Mouse (Mus musculus) erythroblast, embryonic 14.5 days (primary cell): ENCODE data around the gene Eif5a. TPM values are rescaled to one million over a fixed set of nuclear protein-coding genes. Genes with fewer than 3 reads are reported as not detected.
"Not testable (repeated sequence)": the region's sequence is repeated elsewhere in the genome, so short reads cannot be mapped to it uniquely, and the experiment has no call there.

Experiments used
- H3K27me3 ChIP-seq: 2 replicates; pipeline ENCODE4 v1.6.1; 2012; ENCODE audit warnings: inconsistent platforms; ENCODE audit not compliant: control insufficient read depth
- H3K36me3 ChIP-seq: 2 replicates; pipeline ENCODE4 v1.6.1; 2012; ENCODE audit warnings: mild to moderate bottlenecking, inconsistent platforms; ENCODE audit not compliant: control insufficient read depth
- H3K4me1 ChIP-seq: 2 replicates; pipeline ENCODE4 v1.6.1; 2012; ENCODE audit warnings: inconsistent platforms; ENCODE audit not compliant: control insufficient read depth
- H3K4me3 ChIP-seq: replicated peaks from 2 replicates; pipeline ENCODE3; 2012; ENCODE audit warnings: moderate library complexity, mild to moderate bottlenecking, inconsistent platforms
- H3K9me3 ChIP-seq: 2 replicates; pipeline ENCODE4 v1.6.1; 2012; ENCODE audit warnings: low read length, inconsistent platforms, mixed read lengths; ENCODE audit not compliant: control insufficient read depth
- GATA1 ChIP-seq: IDR thresholded peaks from 2 replicates; pipeline ENCODE4 v1.6.1; 2012; ENCODE audit warnings: low read length, inconsistent platforms, mixed read lengths
- TAL1 ChIP-seq: IDR thresholded peaks from 3 replicates; pipeline ENCODE4 v1.6.1; 2012; ENCODE audit warnings: low read length, inconsistent platforms, mixed read lengths
- polyA plus RNA-seq: library from polyadenylated mRNA; stranded (reverse); fragments of >175 nt; gene quantifications from 2 replicates; pipeline ENCODE4 v1.2.3, GENCODE M21; 2012

Eif5a gene
- polyA plus RNA-seq, 1 experiment: 310 TPM

- TF ChIP-seq GATA1: no peak
- no peak for TF ChIP-seq TAL1
- H3K4me1 ChIP-seq: peaks cover 12% of the 10 kb centered on the region
Measured at GRCm38 (mm10) chr11:69929712-69930111, 8.0 kb upstream of the Eif5a start.

GRCm38 (mm10) chr11:69927501-69927900 is 5.7 kb upstream of the Eif5a start:
- H3K9me3 ChIP-seq: no peaks in the 10 kb centered on the region
- peaks cover 3% of the 10 kb centered on the region; the same call in 1 of the 2 replicates for H3K27me3 ChIP-seq
- no peak for TF ChIP-seq TAL1
- TF ChIP-seq GATA1: no peak
- no peaks in the 10 kb centered on the region for H3K36me3 ChIP-seq
- H3K4me1 ChIP-seq: peaks cover 20% of the 10 kb centered on the region
- no peak overlapping the region for H3K4me3 ChIP-seq

More at GRCm38 (mm10) chr11:69929712-69930111, 8.0 kb upstream of the Eif5a start:
- Histone ChIP-seq H3K4me3 (no peak overlapping the region), H3K9me3 (no peaks in the 10 kb centered on the region; the same call in 1 of the 2 replicates), H3K36me3 (no peaks in the 10 kb centered on the region), H3K27me3 (peaks cover 13% of the 10 kb centered on the region)

- Histone ChIP-seq H3K36me3 (peaks cover 22% of the 10 kb centered on the region), H3K9me3 (no peaks in the 10 kb centered on the region), H3K4me3 (peak overlapping the region; percentile 96), H3K4me1 (peaks cover 54% of the 10 kb centered on the region), H3K27me3 (no peaks in the 10 kb centered on the region)
- TF ChIP-seq GATA1 (no peak), TAL1 (no peak)
Measured at GRCm38 (mm10) chr11:69922796-69923195, 1.0 kb upstream of the Eif5a start.

- H3K9me3 ChIP-seq: no peaks in the 10 kb centered on the region
- H3K27me3 ChIP-seq: no peaks in the 10 kb centered on the region
- peaks cover 28% of the 10 kb centered on the region for H3K36me3 ChIP-seq
- TF ChIP-seq GATA1: no peak
- no peak for TF ChIP-seq TAL1
- peak overlapping the region; percentile 96 for H3K4me3 ChIP-seq
- H3K4me1 ChIP-seq: peaks cover 60% of the 10 kb centered on the region
Measured at GRCm38 (mm10) chr11:69922012-69922756, 426 bp upstream of the Eif5a start.

GRCm38 (mm10) chr11:69920266-69921031 is 1.3 kb downstream of the Eif5a start:
- Histone ChIP-seq H3K4me3 (peak overlapping the region; percentile 96), H3K4me1 (peaks cover 78% of the 10 kb centered on the region), H3K36me3 (peaks cover 45% of the 10 kb centered on the region), H3K27me3 (no peaks in the 10 kb centered on the region), H3K9me3 (no peaks in the 10 kb centered on the region)
- TF ChIP-seq TAL1: no peak
- TF ChIP-seq GATA1: no peak

- Histone ChIP-seq H3K36me3 (peaks cover 52% of the 10 kb centered on the region), H3K9me3 (no peaks in the 10 kb centered on the region), H3K27me3 (no peaks in the 10 kb centered on the region), H3K4me1 (peaks cover 84% of the 10 kb centered on the region), H3K4me3 (peak overlapping the region; percentile 96)
- TF ChIP-seq TAL1 (no peak), GATA1 (no peak)
Measured at GRCm38 (mm10) chr11:69919661-69920265, 2.0 kb downstream of the Eif5a start.

GRCm38 (mm10) chr11:69919053-69919452 is 2.7 kb downstream of the Eif5a start:
- H3K4me3 ChIP-seq: peak overlapping the region; percentile 96
- no peaks in the 10 kb centered on the region for H3K9me3 ChIP-seq
- H3K4me1 ChIP-seq: peaks cover 89% of the 10 kb centered on the region
- H3K36me3 ChIP-seq: peaks cover 59% of the 10 kb centered on the region
- no peak for TF ChIP-seq GATA1
- no peak for TF ChIP-seq TAL1
- no peaks in the 10 kb centered on the region for H3K27me3 ChIP-seq

GRCm38 (mm10) chr11:69918118-69918517 is 3.6 kb downstream of the Eif5a start:
- peak overlapping the region; percentile 96 for H3K4me3 ChIP-seq

GRCm38 (mm10) chr11:69917379-69917948 is 4.3 kb downstream of the Eif5a start:
- H3K4me3 ChIP-seq: peak overlapping the region; percentile 43

More at GRCm38 (mm10) chr11:69918118-69918517, 3.6 kb downstream of the Eif5a start:
- Histone ChIP-seq H3K36me3 (peaks cover 65% of the 10 kb centered on the region), H3K9me3 (no peaks in the 10 kb centered on the region), H3K27me3 (no peaks in the 10 kb centered on the region), H3K4me1 (peaks cover 86% of the 10 kb centered on the region)
- TF ChIP-seq GATA1: no peak
- TF ChIP-seq TAL1: no peak

GRCm38 (mm10) chr11:69916652-69917378 is 4.9 kb downstream of the Eif5a start:
- peaks cover 78% of the 10 kb centered on the region for H3K36me3 ChIP-seq
- H3K4me1 ChIP-seq: peaks cover 81% of the 10 kb centered on the region

More at GRCm38 (mm10) chr11:69917379-69917948, 4.3 kb downstream of the Eif5a start:
- H3K27me3 ChIP-seq: no peaks in the 10 kb centered on the region
- H3K9me3 ChIP-seq: no peaks in the 10 kb centered on the region
- peaks cover 85% of the 10 kb centered on the region for H3K4me1 ChIP-seq
- peaks cover 72% of the 10 kb centered on the region for H3K36me3 ChIP-seq
- no peak for TF ChIP-seq GATA1
- TF ChIP-seq TAL1: no peak

More at GRCm38 (mm10) chr11:69916652-69917378, 4.9 kb downstream of the Eif5a start:
- peak overlapping the region; percentile 81 for H3K4me3 ChIP-seq
- H3K9me3 ChIP-seq, H3K27me3 ChIP-seq: not testable (repeated sequence)
